Mouse (Mus musculus) bone marrow, adult 2 months (tissue): ENCODE results near the gene Pde7b.

Experiments
- CTCF ChIP-seq: fragments of 200-500 bp; IDR thresholded peaks from 2 replicates; pipeline ENCODE4 v1.5.1; 2011; ENCODE audit warnings: low read length, control low read depth; ENCODE audit not compliant: control insufficient read depth, insufficient read depth
- POLR2A ChIP-seq: fragments of 200-500 bp; IDR thresholded peaks from 2 replicates; pipeline ENCODE4 v1.6.1; 2011; ENCODE audit warnings: low read depth, mild to moderate bottlenecking, control low read depth, low read length, borderline replicate concordance; ENCODE audit not compliant: control insufficient read depth

DNA sequence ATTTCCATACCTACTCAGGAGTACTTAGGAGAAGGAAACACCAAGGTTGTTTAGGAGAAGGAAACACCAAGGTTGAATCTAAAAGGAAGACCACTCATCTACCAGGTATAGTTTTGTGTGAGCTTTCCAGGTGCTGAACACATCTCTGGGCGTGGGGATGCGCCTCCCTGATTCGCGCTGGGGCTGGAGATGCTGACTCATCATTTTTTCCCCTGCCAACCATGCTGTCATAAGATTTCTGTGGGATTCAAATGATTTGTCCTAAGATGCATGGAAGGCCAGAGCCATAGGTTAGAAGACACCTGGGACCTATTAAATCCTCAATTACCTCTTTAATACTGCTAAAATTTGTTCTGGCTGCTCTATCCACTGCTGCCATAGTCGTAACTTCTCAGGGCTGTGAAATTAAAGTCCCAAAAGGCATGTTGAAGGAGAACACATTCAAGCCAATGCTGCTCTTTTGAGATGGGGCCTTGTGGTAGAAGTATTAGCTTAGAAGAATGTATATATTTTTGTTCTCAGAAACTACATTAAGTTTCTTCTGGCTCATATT, 157.1 kb downstream of the Pde7b start:
- no peak for TF ChIP-seq CTCF
- TF ChIP-seq POLR2A, result no peak
